Mouse (Mus musculus) limb, embryonic 12.5 days (tissue): ENCODE measurements around the gene Parp1. TPM values are rescaled to one million over a fixed set of nuclear protein-coding genes. Genes with fewer than 3 reads are reported as not detected.

Experiments used
- ATAC-seq: fragments of 200-750 bp; cut with Nextera tagmentation; 2 replicates; pipeline ENCODE4 v1.8.0; 2017; ENCODE audit warnings: low read depth, moderate TSS enrichment; ENCODE audit not compliant: insufficient number of reproducible peaks, insufficient read depth, low FRiP score, low TSS enrichment
- H3K27ac ChIP-seq: fragments of 300-500 bp; sonication (generic); 2 replicates; pipeline ENCODE4 v1.5.1; 2016; ENCODE audit warnings: mild to moderate bottlenecking, moderate library complexity
- H3K27me3 ChIP-seq: fragments of 300-500 bp; sonication (generic); 2 replicates; pipeline ENCODE4 v1.6.1; 2016; ENCODE audit warnings: mild to moderate bottlenecking, moderate library complexity
- H3K36me3 ChIP-seq: fragments of 300-500 bp; sonication (generic); 2 replicates; pipeline ENCODE4 v1.6.1; 2016; ENCODE audit warnings: mild to moderate bottlenecking, moderate library complexity
- H3K4me1 ChIP-seq: fragments of 300-500 bp; sonication (generic); replicated peaks from 2 replicates; pipeline ENCODE4 v1.6.1; 2016
- H3K4me2 ChIP-seq: fragments of 300-500 bp; sonication (generic); 2 replicates; pipeline ENCODE4 v1.6.1; 2016; ENCODE audit warnings: mild to moderate bottlenecking, moderate library complexity
- H3K4me3 ChIP-seq: fragments of 300-500 bp; sonication (generic); replicated peaks from 2 replicates; pipeline ENCODE4 v1.5.1; 2016; ENCODE audit warnings: mild to moderate bottlenecking
- H3K9ac ChIP-seq: fragments of 300-500 bp; sonication (generic); replicated peaks from 2 replicates; pipeline ENCODE4 v1.6.1; 2016; ENCODE audit warnings: mild to moderate bottlenecking, moderate library complexity
- H3K9me3 ChIP-seq: fragments of 300-500 bp; sonication (generic); 2 replicates; pipeline ENCODE4 v1.6.1; 2016; ENCODE audit warnings: mild to moderate bottlenecking, moderate library complexity
- WGBS: fragments of 180-500 bp; shearing (Covaris S2); methylation state at CpG from one replicate; pipeline ENCODE4 v1.1.7; 2016; 5-methylcytosine and 5-hydroxymethylcytosine counted together
- polyA plus RNA-seq: library from polyadenylated mRNA; unstranded; fragments of >200 nt; fragmentation: Nextera tagmentation; extraction: Ambion mirVana; gene quantifications from 2 replicates; pipeline ENCODE4 v1.2.1, GENCODE M21; 2016

The Parp1 gene
- polyA plus RNA-seq, 1 experiment from 2014 or later = 203 TPM

- Histone ChIP-seq H3K9me3 (0 out of 2 replicates have a peak, but pooled peaks cover 5% of the 10 kb centered on the region), H3K9ac (no peak overlapping the region), H3K36me3 (no peaks in the 10 kb centered on the region), H3K4me3 (no peak overlapping the region), H3K4me2 (no peak overlapping the region), H3K27me3 (no peaks in the 10 kb centered on the region; the same call in 1 of the 2 replicates), H3K27ac (no peak overlapping the region), H3K4me1 (peaks cover 19% of the 10 kb centered on the region)
- 69% methylated on average over 15 of the region's 15 CpGs for WGBS
- no peak for ATAC-seq
Measured at GRCm38 (mm10) chr1:180541883-180542711, 26.6 kb upstream of the Parp1 start.

- 82% methylated on average over 3 of the region's 3 CpGs for WGBS
- Histone ChIP-seq H3K9ac (no peak overlapping the region), H3K4me1 (peaks cover 25% of the 10 kb centered on the region), H3K4me3 (no peak overlapping the region), H3K27me3 (no peaks in the 10 kb centered on the region; the same call in 1 of the 2 replicates), H3K9me3 (0 out of 2 replicates have a peak, but pooled peaks cover 5% of the 10 kb centered on the region), H3K27ac (no peak overlapping the region), H3K4me2 (no peak overlapping the region), H3K36me3 (no peaks in the 10 kb centered on the region)
- ATAC-seq = no peak
Measured at GRCm38 (mm10) chr1:180542712-180543371, 25.9 kb upstream of the Parp1 start.

- no peak overlapping the region for H3K4me3 ChIP-seq
- 0 out of 2 replicates have a peak, but pooled peaks cover 5% of the 10 kb centered on the region for H3K9me3 ChIP-seq
- WGBS = 68% methylated on average over 4 of the region's 4 CpGs
Measured at GRCm38 (mm10) chr1:180545918-180546545, 22.7 kb upstream of the Parp1 start.

GRCm38 (mm10) chr1:180546798-180547750 lies 21.6 kb upstream of the Parp1 start:
- H3K9ac ChIP-seq = peak overlapping the region; percentile 24; the same call in 1 of the 2 replicates
- peak overlapping the region; percentile 53 for H3K4me2 ChIP-seq
- H3K27ac ChIP-seq = no peak overlapping the region
- no peak for ATAC-seq
- WGBS = 37% methylated on average over 13 of the region's 13 CpGs
- peaks cover 32% of the 10 kb centered on the region for H3K4me1 ChIP-seq
- H3K4me3 ChIP-seq = peak overlapping the region; percentile 19; the same call in 1 of the 2 replicates
- no peaks in the 10 kb centered on the region for H3K36me3 ChIP-seq
- H3K27me3 ChIP-seq = peaks cover 19% of the 10 kb centered on the region
- 0 out of 2 replicates have a peak, but pooled peaks cover 5% of the 10 kb centered on the region for H3K9me3 ChIP-seq

More at GRCm38 (mm10) chr1:180545918-180546545, 22.7 kb upstream of the Parp1 start:
- H3K27ac ChIP-seq = no peak overlapping the region
- no peak for ATAC-seq
- peaks cover 40% of the 10 kb centered on the region for H3K4me1 ChIP-seq
- no peak overlapping the region for H3K9ac ChIP-seq
- H3K36me3 ChIP-seq = no peaks in the 10 kb centered on the region
- H3K4me2 ChIP-seq = no peak overlapping the region
- H3K27me3 ChIP-seq = peaks cover 19% of the 10 kb centered on the region

GRCm38 (mm10) chr1:180547751-180548669 lies 20.7 kb upstream of the Parp1 start:
- Histone ChIP-seq H3K4me2 (peak overlapping the region; percentile 53), H3K27ac (peak overlapping the region; percentile 41), H3K4me3 (peak overlapping the region; percentile 19), H3K27me3 (peaks cover 19% of the 10 kb centered on the region), H3K4me1 (peaks cover 32% of the 10 kb centered on the region), H3K36me3 (no peaks in the 10 kb centered on the region), H3K9ac (peak overlapping the region; percentile 24; the same call in 1 of the 2 replicates), H3K9me3 (0 out of 2 replicates have a peak, but pooled peaks cover 5% of the 10 kb centered on the region)
- WGBS = under 1% methylated on average over 16 of the region's 16 CpGs
- peak; percentile 70 for ATAC-seq

- Histone ChIP-seq H3K27me3 (peaks cover 19% of the 10 kb centered on the region), H3K36me3 (no peaks in the 10 kb centered on the region), H3K9me3 (no peaks in the 10 kb centered on the region), H3K27ac (no peak overlapping the region), H3K4me3 (no peak overlapping the region), H3K4me2 (no peak overlapping the region), H3K4me1 (peaks cover 32% of the 10 kb centered on the region), H3K9ac (no peak overlapping the region)
- no peak for ATAC-seq
- 79% methylated on average over 7 of the region's 7 CpGs for WGBS
Measured at GRCm38 (mm10) chr1:180549539-180550308, 19.0 kb upstream of the Parp1 start.

GRCm38 (mm10) chr1:180550770-180551169 lies 18.0 kb upstream of the Parp1 start:
- Histone ChIP-seq H3K9ac (no peak overlapping the region), H3K4me2 (no peak overlapping the region), H3K27ac (no peak overlapping the region), H3K9me3 (no peaks in the 10 kb centered on the region), H3K27me3 (peaks cover 19% of the 10 kb centered on the region), H3K36me3 (no peaks in the 10 kb centered on the region), H3K4me1 (peaks cover 32% of the 10 kb centered on the region), H3K4me3 (no peak overlapping the region)
- ATAC-seq = no peak
- 13% methylated on average over 5 of the region's 5 CpGs for WGBS

- Histone ChIP-seq H3K4me2 (no peak overlapping the region), H3K27ac (no peak overlapping the region), H3K4me3 (no peak overlapping the region), H3K9me3 (no peaks in the 10 kb centered on the region), H3K9ac (no peak overlapping the region), H3K27me3 (no peaks in the 10 kb centered on the region), H3K36me3 (no peaks in the 10 kb centered on the region), H3K4me1 (peaks cover 10% of the 10 kb centered on the region)
- ATAC-seq = no peak
- 73% methylated on average over 5 of the region's 5 CpGs for WGBS
Measured at GRCm38 (mm10) chr1:180556899-180557298, 11.8 kb upstream of the Parp1 start.

- Histone ChIP-seq H3K27ac (no peak overlapping the region), H3K4me2 (no peak overlapping the region), H3K4me3 (no peak overlapping the region), H3K9me3 (no peaks in the 10 kb centered on the region), H3K9ac (0 out of 2 replicates have a peak overlapping the region, but pooled peaks have one; percentile 12), H3K27me3 (no peaks in the 10 kb centered on the region), H3K4me1 (peaks cover 19% of the 10 kb centered on the region), H3K36me3 (no peaks in the 10 kb centered on the region)
- 59% methylated on average over 8 of the region's 8 CpGs for WGBS
- ATAC-seq = no peak
Measured at GRCm38 (mm10) chr1:180559454-180559853, 9.3 kb upstream of the Parp1 start.
